Mouse (Mus musculus): ENCODE measurements around the gene Znhit2. TPM values are rescaled to one million over a fixed set of nuclear protein-coding genes. Genes with fewer than 3 reads are reported as not detected.
A peak's percentile ranks its signal among the peaks of the same experiment; 100 is the strongest.

Gene Znhit2
- 38.3 TPM for polyA plus RNA-seq (2021)

- POLR2A ChIA-PET = interaction anchor here (0.5 to 3.3 kb wide), 3 partner anchors 15 to 216 kb away, joined by 4 to 15 read pairs (median 5); partner anchors contain the start of gene Syvn1
- H3K27me3 ChIP-seq = no peaks in the 10 kb centered on the region
- ATAC-seq = peak; percentile 78
- CTCF ChIA-PET = interaction anchor here (1.0 kb wide), 1 partner anchor 43 kb away, joined by 3 read pairs; no protein-coding TSS in a partner anchor
- DNase-seq (ENCODE audit: low read depth, low spot score) = peak; percentile 74
- in situ Hi-C loops (cut with MboI; ENCODE audit: low pct_unique_long_range_greater_than_20kb) = no loop called here
- no peak for TF ChIP-seq CTCF (IDR thresholded peaks at IDR 0.05)
These were observed at the start of gene Znhit2 for GRCm38 (mm10) chr19:6061021-6061533. TSS of gene Znhit2 (plus strand) at chr19:6061192.

GRCm38 (mm10) chr19:6013691-6014090 lies 47.3 kb upstream of the Znhit2 start:
- TF ChIP-seq CTCF (IDR thresholded peaks at IDR 0.05) = no peak
- ChIA-PET POLR2A (no interaction called here), CTCF (no interaction called here)
- no peaks in the 10 kb centered on the region for H3K27me3 ChIP-seq
- in situ Hi-C loops (cut with MboI; ENCODE audit: low pct_unique_long_range_greater_than_20kb) = no loop called here
- DNase-seq (ENCODE audit: low read depth, low spot score) (no peak), ATAC-seq (no peak)

GRCm38 (mm10) chr19:6014991-6015510 lies 45.9 kb upstream of the Znhit2 start:
- ATAC-seq (peak; percentile 45), DNase-seq (ENCODE audit: low read depth, low spot score) (no peak)
- in situ Hi-C loops (cut with MboI; ENCODE audit: low pct_unique_long_range_greater_than_20kb) = loop anchor here (5.0 kb wide), 2 partner anchors 53 to 93 kb away; partner anchors contain the start of genes Cdc42ep2 and Pola2

GRCm38 (mm10) chr19:6015511-6016315 lies 45.3 kb upstream of the Znhit2 start, which contains the start of gene Capn1:
TSS of gene Capn1 (minus strand) at chr19:6015897.
- peak; percentile 24 for DNase-seq (ENCODE audit: low read depth, low spot score)
- POLR2A ChIA-PET = interaction anchor here (0.6 to 2.8 kb wide), 8 partner anchors 19 to 113 kb away, joined by 3 to 12 read pairs (median 4); partner anchors contain the start of genes Pola2, Snx15 and Syvn1
- in situ Hi-C loops (cut with MboI; ENCODE audit: low pct_unique_long_range_greater_than_20kb) = loop anchor here (5.0 kb wide), 2 partner anchors 53 to 93 kb away; partner anchors contain the start of genes Cdc42ep2 and Pola2
- TF ChIP-seq CTCF (IDR thresholded peaks at IDR 0.05) = no peak
- no peaks in the 10 kb centered on the region for H3K27me3 ChIP-seq
- peak; percentile 51 for ATAC-seq
- CTCF ChIA-PET = interaction anchor here (0.8 to 2.9 kb wide), 13 partner anchors 10 to 92 kb away, joined by 3 to 34 read pairs (median 3); partner anchors contain the start of genes Cdc42ep2 and Pola2

More at GRCm38 (mm10) chr19:6014991-6015510, 45.9 kb upstream of the Znhit2 start:
- TF ChIP-seq CTCF (IDR thresholded peaks at IDR 0.05) = no peak
- CTCF ChIA-PET = interaction anchor here (0.8 to 2.9 kb wide), 12 partner anchors 9 to 92 kb away, joined by 3 to 34 read pairs (median 4); partner anchors contain the start of genes Cdc42ep2 and Pola2
- no peaks in the 10 kb centered on the region for H3K27me3 ChIP-seq
- POLR2A ChIA-PET = interaction anchor here (0.6 to 2.8 kb wide), 5 partner anchors 22 to 113 kb away, joined by 3 to 12 read pairs (median 4); partner anchors contain the start of genes Pola2, Snx15 and Syvn1

- in situ Hi-C loops (cut with MboI; ENCODE audit: low pct_unique_long_range_greater_than_20kb) = loop anchor here (5.0 kb wide), 2 partner anchors 54 to 94 kb away; partner anchors contain the start of genes Cdc42ep2 and Pola2
- ATAC-seq = no peak
- no peaks in the 10 kb centered on the region for H3K27me3 ChIP-seq
- ChIA-PET CTCF (interaction anchor here (0.9 to 2.9 kb wide), 7 partner anchors 17 to 92 kb away, joined by 3 to 34 read pairs (median 6); partner anchors contain the start of genes Cdc42ep2 and Pola2), POLR2A (interaction anchor here (0.8 to 2.8 kb wide), 5 partner anchors 20 to 95 kb away, joined by 3 to 12 read pairs (median 4); partner anchors contain the start of gene Pola2)
- no peak for DNase-seq (ENCODE audit: low read depth, low spot score)
- TF ChIP-seq CTCF (IDR thresholded peaks at IDR 0.05) = no peak
These were observed 44.5 kb upstream of the Znhit2 start for GRCm38 (mm10) chr19:6016532-6016931.

GRCm38 (mm10) chr19:6018142-6019089 lies 42.6 kb upstream of the Znhit2 start:
- peak; percentile 27 for DNase-seq (ENCODE audit: low read depth, low spot score)

GRCm38 (mm10) chr19:6020276-6020675 lies 40.7 kb upstream of the Znhit2 start:
- peak; percentile 30 for TF ChIP-seq CTCF (IDR thresholded peaks at IDR 0.05)
- CTCF ChIA-PET = interaction anchor here (3.9 kb wide), 1 partner anchor 55 kb away, joined by 46 read pairs; the partner anchor contains the start of gene Pola2
- POLR2A ChIA-PET = no interaction called here
- ATAC-seq (no peak), DNase-seq (ENCODE audit: low read depth, low spot score) (no peak)
- in situ Hi-C loops (cut with MboI; ENCODE audit: low pct_unique_long_range_greater_than_20kb) = no loop called here
- H3K27me3 ChIP-seq = peaks cover 16% of the 10 kb centered on the region

More at GRCm38 (mm10) chr19:6018142-6019089, 42.6 kb upstream of the Znhit2 start:
- POLR2A ChIA-PET = interaction anchor here (1.5 kb wide), 1 partner anchor 28 kb away, joined by 9 read pairs; the partner anchor contains the start of gene Syvn1
- TF ChIP-seq CTCF (IDR thresholded peaks at IDR 0.05) = peak; percentile 97
- CTCF ChIA-PET = interaction anchor here (0.7 to 3.9 kb wide), 18 partner anchors 11 to 231 kb away, joined by 3 to 46 read pairs (median 4); partner anchors contain the start of genes Arl2, Cdc42ep2, Pola2 and Znhit2
- peaks cover 2% of the 10 kb centered on the region for H3K27me3 ChIP-seq
- no peak for ATAC-seq
- in situ Hi-C loops (cut with MboI; ENCODE audit: low pct_unique_long_range_greater_than_20kb) = loop anchor here (5.0 kb wide), 2 partner anchors 56 to 96 kb away; partner anchors contain the start of genes Cdc42ep2 and Pola2

GRCm38 (mm10) chr19:6023059-6023458 lies 37.9 kb upstream of the Znhit2 start:
- TF ChIP-seq CTCF (IDR thresholded peaks at IDR 0.05) = no peak
- in situ Hi-C loops (cut with MboI; ENCODE audit: low pct_unique_long_range_greater_than_20kb) = no loop called here
- no peak for DNase-seq (ENCODE audit: low read depth, low spot score)
- CTCF ChIA-PET = no interaction called here
- no peak for ATAC-seq
- H3K27me3 ChIP-seq = peaks cover 28% of the 10 kb centered on the region
- POLR2A ChIA-PET = no interaction called here

GRCm38 (mm10) chr19:6023930-6024329 lies 37.1 kb upstream of the Znhit2 start:
- TF ChIP-seq CTCF (IDR thresholded peaks at IDR 0.05) = no peak
- in situ Hi-C loops (cut with MboI; ENCODE audit: low pct_unique_long_range_greater_than_20kb) = no loop called here
- ATAC-seq (no peak), DNase-seq (ENCODE audit: low read depth, low spot score) (no peak)
- POLR2A ChIA-PET = no interaction called here
- CTCF ChIA-PET = no interaction called here
- H3K27me3 ChIP-seq = peaks cover 29% of the 10 kb centered on the region

Measured in Patski (cell line).